Mouse (Mus musculus): ENCODE results near the gene Iqcd. TPM values are rescaled to one million over a fixed set of nuclear protein-coding genes. Genes with fewer than 3 reads are reported as not detected.

Gene Iqcd
- not detected for total RNA-seq (2021)

- intact Hi-C loops (cut with DNase I), result loop anchor here (2.0 kb wide), 1 partner anchor 78 kb away; the partner anchor contains the start of gene Slc8b1
- DNase-seq, result peak; percentile 98
Observed at GRCm38 (mm10) chr5:120588569-120589094, at the start of gene Iqcd, which contains the start of gene Tpcn1. Iqcd (plus strand) TSS chr5:120589016. Tpcn1 (minus strand) TSS chr5:120588673.

- DNase-seq, result no peak
- intact Hi-C loops (cut with DNase I), result no loop called here
Observed at GRCm38 (mm10) chr5:120548236-120548850, 40.5 kb upstream of the Iqcd start.

- intact Hi-C loops (cut with DNase I), result no loop called here
- no peak for DNase-seq
Observed at GRCm38 (mm10) chr5:120550137-120550536, 38.7 kb upstream of the Iqcd start.

- DNase-seq, result no peak
- intact Hi-C loops (cut with DNase I), result no loop called here
Observed at GRCm38 (mm10) chr5:120550673-120551072, 38.1 kb upstream of the Iqcd start.

GRCm38 (mm10) chr5:120555871-120556270 is 32.9 kb upstream of the Iqcd start:
- no peak for DNase-seq
- intact Hi-C loops (cut with DNase I), result no loop called here

GRCm38 (mm10) chr5:120558041-120558440 is 30.8 kb upstream of the Iqcd start:
- DNase-seq, result no peak
- intact Hi-C loops (cut with DNase I), result no loop called here

- no peak for DNase-seq
- intact Hi-C loops (cut with DNase I), result no loop called here
Observed at GRCm38 (mm10) chr5:120558762-120559161, 30.1 kb upstream of the Iqcd start.

GRCm38 (mm10) chr5:120560129-120560615 is 28.6 kb upstream of the Iqcd start:
- intact Hi-C loops (cut with DNase I), result loop anchor here (5.0 kb wide), 1 partner anchor 43 kb away; no protein-coding TSS in a partner anchor
- no peak for DNase-seq

GRCm38 (mm10) chr5:120560616-120561311 is 28.1 kb upstream of the Iqcd start:
- DNase-seq, result peak; percentile 75 to 83
- intact Hi-C loops (cut with DNase I), result loop anchor here (5.0 kb wide), 1 partner anchor 43 kb away; no protein-coding TSS in a partner anchor

GRCm38 (mm10) chr5:120562956-120563913 is 25.6 kb upstream of the Iqcd start:
- DNase-seq, result peak; percentile 64 to 68
- intact Hi-C loops (cut with DNase I), result loop anchor here (5.0 kb wide), 1 partner anchor 46 kb away; no protein-coding TSS in a partner anchor

- intact Hi-C loops (cut with DNase I), result loop anchor here (5.0 kb wide), 1 partner anchor 47 kb away; no protein-coding TSS in a partner anchor
- no peak for DNase-seq
Observed at GRCm38 (mm10) chr5:120563914-120564311, 24.9 kb upstream of the Iqcd start.

- intact Hi-C loops (cut with DNase I), result no loop called here
- DNase-seq, result no peak
Observed at GRCm38 (mm10) chr5:120565171-120565905, 23.5 kb upstream of the Iqcd start.

GRCm38 (mm10) chr5:120566101-120566500 is 22.7 kb upstream of the Iqcd start:
- intact Hi-C loops (cut with DNase I), result no loop called here
- DNase-seq, result no peak

- intact Hi-C loops (cut with DNase I), result no loop called here
- peak in 1 of 2 experiments; percentile 60 for DNase-seq
Observed at GRCm38 (mm10) chr5:120566681-120567252, 22.0 kb upstream of the Iqcd start.

GRCm38 (mm10) chr5:120567253-120567701 is 21.5 kb upstream of the Iqcd start:
- DNase-seq, result peak; percentile 52 to 68
- intact Hi-C loops (cut with DNase I), result no loop called here

GRCm38 (mm10) chr5:120567761-120568211 is 21.0 kb upstream of the Iqcd start:
- intact Hi-C loops (cut with DNase I), result loop anchor here (2.0 kb wide), 1 partner anchor 19 kb away; no protein-coding TSS in a partner anchor
- no peak for DNase-seq

- DNase-seq, result no peak
- intact Hi-C loops (cut with DNase I), result loop anchor here (2.0 kb wide), 1 partner anchor 18 kb away; no protein-coding TSS in a partner anchor
Observed at GRCm38 (mm10) chr5:120568336-120568768, 20.5 kb upstream of the Iqcd start.

- intact Hi-C loops (cut with DNase I), result loop anchor here (2.0 kb wide), 1 partner anchor 18 kb away; no protein-coding TSS in a partner anchor
Observed at GRCm38 (mm10) chr5:120568964-120569363, 19.9 kb upstream of the Iqcd start.

GRCm38 (mm10) chr5:120569791-120570190 is 19.0 kb upstream of the Iqcd start:
- no peak for DNase-seq
- intact Hi-C loops (cut with DNase I), result loop anchor here (2.0 kb wide), 1 partner anchor 17 kb away; no protein-coding TSS in a partner anchor

More at GRCm38 (mm10) chr5:120568964-120569363, 19.9 kb upstream of the Iqcd start:
- no peak for DNase-seq

Data from heart, postnatal 36 days (tissue).